Mouse (Mus musculus) adrenal gland, postnatal 14 days (tissue): ENCODE data around the gene Dync2h1. TPM values are rescaled to one million over a fixed set of nuclear protein-coding genes. Genes with fewer than 3 reads are reported as not detected.
"Not testable (repeated sequence)": the region's sequence is repeated elsewhere in the genome, so short reads cannot be mapped to it uniquely, and the experiment has no call there.

Experiments
- DNase-seq: peaks from one replicate; pipeline ENCODE4 v3.0.0; 2021; ENCODE audit warnings: mixed read lengths
- total RNA-seq: library from RNA; stranded (reverse); gene quantifications from 2 replicates; pipeline ENCODE4 v1.2.3, GENCODE M21; 2021

Gene Dync2h1
- total RNA-seq, 1 experiment from 2014 or later, result 13.0 TPM

DNA sequence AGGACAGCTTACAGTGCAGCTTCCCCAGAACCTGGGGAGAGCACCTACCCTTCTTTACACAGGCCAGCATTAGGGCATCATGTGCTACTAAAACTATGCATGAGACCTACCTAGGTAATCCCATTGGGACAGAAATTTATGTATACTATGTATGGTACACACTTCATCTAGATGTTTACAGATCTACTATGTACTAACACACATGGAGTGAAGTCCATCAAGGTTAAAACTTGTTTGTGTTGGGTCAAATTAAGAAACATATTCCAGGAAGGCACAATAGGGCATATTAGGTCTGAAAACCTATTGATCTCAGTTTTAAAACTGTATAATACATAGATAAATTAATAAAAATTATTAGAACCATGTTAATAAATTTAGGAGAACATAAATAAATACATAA, 168.6 kb downstream of the Dync2h1 start:
- DNase-seq, result no peak

DNA sequence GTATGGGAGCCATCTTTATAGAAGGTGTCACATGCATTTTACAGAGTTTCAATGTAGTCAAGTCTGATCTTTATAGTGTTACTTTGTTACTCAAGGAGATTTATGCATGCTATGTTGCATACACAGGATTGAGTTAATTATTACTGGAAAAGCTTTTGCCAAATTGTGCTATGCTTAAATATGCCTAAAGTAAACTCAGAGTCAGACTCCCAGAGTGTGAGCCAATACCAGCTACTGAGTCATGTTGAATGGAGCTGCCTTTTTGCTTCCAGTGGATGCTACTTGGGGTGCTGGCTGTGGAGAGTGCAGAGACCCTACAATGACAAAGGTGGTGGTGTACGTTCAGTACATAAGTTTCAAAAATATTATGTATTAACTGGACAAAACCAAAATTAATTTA, 169.5 kb downstream of the Dync2h1 start:
- DNase-seq, result no peak

DNA sequence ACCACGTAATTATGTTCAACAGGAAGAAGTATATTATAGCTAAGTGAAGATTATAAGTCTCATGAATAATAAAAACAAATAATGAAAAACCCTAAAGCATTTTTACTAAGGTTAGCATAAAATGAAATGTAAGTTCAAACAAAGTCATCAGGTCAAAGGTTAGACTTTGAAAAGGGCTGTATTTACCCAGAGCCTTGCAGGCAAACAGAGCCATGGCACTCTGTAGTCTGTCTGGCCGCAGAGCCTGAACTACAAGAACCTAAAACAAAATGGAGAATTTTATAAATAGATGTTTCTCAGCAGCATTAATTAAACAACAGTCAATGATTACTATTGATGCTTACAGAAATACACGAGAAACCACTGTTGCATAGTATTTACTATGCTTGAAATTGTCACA, 174.5 kb downstream of the Dync2h1 start:
- DNase-seq, result no peak

DNA sequence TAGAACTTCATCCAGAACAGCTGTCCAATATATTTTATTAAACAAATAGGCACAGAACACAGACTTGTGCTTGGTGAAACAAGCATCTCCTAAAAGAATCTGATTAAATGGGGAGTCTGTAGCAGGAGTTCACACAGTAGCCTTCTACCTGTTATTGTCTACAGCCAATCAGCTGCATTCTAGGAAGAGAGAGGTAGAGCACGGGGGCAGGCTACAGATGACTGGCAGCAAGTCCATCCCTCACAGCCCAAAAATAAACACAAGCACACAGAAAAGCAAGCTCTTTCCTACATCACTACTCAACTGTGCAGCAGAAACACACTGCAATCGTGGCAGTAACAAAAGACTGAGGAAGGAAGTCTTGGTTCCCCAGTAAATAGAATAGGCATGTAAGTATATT, 189.4 kb downstream of the Dync2h1 start:
- no peak for DNase-seq

GRCm38 (mm10) chr9:6994275-6994674, 190.0 kb downstream of the Dync2h1 start:
- DNase-seq, result no peak

DNA sequence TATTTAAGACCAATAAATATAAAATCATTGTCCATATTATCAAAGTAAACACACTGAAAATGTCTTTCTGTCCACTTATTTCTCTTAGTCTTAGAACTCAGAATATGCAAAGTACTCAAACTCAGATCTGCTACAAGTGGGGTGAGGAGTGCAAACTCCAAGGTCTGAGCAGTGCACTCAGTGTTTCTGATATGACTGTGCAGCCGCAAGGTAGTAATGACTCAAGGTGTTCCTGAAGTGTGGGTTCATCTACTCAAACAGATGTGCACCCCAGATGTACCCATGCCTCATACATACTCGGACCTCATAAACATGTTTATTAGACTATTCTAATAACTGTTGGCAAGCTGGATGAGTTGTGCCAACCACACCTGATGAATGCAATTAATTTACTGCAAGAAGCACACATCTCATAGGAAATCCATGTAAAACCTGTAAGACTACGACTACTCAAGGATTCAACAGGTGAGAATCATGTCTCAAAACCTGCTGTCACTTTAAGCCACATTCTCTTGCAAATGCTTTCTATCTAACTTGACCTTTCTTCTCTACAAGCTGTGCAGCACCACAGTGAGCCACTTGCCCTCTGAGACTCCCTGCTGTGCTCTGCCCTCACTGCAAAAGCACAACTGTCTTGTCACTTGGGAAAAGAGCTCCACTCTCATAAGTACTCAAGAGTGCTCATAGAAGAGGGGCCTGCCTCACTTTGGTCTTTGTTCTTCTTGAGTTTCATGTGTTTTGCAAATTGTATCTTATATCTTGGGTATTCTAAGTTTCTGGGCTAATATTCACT, 195.2 kb downstream of the Dync2h1 start:
- DNase-seq, result no peak

DNA sequence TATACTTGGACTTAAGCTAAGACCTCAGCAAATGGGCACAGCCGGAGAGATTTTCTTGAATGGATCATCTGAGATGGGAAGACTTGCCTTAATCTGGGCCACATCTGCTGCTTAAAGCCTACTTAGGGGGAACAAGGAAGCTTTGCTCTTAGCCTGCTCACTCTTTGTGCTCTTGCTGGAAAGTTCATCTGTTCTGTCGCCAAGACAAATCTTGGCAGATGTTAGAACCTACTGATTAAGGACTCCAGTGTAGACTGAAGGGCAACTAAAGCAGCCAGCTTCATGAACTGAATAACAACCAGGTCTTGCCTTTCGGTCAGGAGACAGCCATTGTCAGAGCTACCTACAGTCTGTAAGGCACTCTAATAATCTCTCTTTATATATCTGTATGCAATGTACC, 198.1 kb downstream of the Dync2h1 start:
- no peak for DNase-seq

DNA sequence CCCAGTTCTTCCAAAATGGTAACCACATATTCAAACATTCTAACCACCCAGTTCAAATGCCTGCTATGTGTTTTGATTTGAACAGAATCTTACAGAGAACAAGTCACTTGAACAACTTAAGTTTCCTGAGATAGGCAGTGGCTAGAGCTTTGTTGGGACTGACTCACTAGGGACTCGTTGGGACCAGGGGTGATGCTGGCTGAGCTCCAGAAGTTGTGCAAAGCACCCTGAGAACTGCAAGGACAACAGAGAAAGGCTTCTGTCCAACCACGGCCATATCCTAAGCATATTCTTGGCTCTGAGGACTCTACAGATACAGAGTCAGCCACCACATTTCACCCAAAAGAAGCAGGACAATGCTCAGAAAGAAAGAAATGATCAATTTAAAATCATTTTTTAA, 215.1 kb downstream of the Dync2h1 start:
- peak; percentile 76 for DNase-seq

DNA sequence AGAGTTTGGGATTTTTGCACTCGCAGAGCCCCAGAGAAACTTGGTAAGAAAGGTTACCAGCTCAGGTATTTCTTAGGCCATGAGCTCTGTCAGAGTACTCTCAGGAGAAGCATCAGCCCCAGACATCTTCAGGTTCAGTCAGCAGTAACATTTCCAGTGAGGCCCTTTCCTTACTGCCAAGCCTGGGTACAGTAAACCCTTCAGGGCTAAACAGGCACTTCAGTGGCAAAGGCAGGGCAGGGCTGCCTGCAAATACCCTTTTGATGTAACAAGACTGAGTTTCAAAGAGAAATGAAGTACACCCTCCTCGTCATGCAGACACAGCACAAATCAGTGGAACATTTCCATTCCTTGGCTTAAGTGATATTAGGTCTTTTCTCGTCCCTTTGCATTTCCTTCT, 219.2 kb downstream of the Dync2h1 start:
- DNase-seq, result no peak

DNA sequence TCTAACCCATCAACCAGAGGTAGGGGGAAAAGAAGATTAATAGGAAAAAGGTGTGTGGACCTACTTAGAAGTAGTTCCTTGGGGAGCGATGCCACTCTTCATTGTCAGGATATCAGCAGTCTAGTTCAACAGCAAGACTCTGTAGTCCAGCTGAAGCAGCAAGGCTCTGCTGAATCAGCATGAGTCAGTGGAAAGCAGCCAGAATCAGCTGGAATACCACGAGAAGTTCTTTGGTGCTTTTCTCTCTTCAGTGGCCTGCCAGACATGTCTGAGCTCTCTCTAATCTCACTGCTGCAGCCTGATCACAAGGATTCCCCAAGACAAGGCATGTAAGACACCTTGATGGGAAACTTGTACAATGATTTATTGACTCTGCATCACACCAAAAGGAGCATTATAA, 225.9 kb downstream of the Dync2h1 start:
- DNase-seq, result no peak

DNA sequence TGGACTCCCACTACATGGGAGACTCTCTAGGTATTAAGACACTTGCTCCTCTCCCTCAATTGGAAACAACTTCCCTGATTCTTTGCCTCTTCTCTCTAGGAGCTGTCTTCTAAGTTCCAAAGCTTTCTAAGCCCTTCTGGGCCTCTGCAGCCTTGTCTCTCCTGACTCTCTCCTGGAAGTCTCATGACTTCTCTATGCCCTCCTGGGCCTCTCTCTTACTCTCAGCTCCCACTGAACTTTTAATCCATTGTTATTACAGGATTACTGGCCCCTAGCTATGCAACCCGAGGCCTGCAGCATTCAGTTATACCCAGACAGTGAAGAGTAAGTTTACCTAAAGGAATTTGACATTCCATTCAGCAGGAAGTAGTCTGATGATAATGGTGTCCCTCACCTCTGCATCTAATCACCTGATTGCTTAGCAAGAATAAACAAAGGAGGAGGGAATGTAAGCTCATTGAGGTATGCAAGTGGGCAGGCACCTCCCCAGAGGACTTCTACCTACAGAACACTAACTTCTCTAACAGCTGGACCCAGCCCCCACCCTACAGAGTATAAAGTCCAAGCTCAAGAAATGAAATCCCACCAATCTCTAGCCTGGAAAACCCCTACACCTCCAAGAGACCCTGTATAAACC, 256.7 kb downstream of the Dync2h1 start:
- DNase-seq, result no peak

GRCm38 (mm10) chr9:6913471-6913870, 270.8 kb downstream of the Dync2h1 start:
- no peak for DNase-seq

DNA sequence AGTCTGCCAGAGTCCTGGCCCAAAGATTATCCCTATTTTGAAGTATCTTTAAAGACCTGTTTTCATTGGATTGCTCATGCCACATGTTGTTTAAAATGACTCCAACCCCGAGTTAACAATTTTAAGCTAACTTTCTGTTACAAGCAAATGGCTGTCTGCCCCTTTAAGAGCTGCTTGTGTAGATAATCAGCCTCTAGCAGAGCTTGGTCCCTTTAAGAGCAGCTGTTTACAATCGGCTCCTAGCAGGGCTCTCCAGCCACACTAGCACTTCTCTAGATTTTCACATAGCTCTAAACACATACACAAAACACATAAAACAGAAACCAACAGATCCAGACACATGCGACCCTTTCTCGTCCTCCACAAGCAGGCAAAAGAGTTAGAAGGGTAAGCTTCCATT, 273.7 kb downstream of the Dync2h1 start:
- not testable (repeated sequence) for DNase-seq

- DNase-seq, result no peak
Observed at GRCm38 (mm10) chr9:6901620-6902019, 282.6 kb downstream of the Dync2h1 start.

- DNase-seq, result no peak
Observed at GRCm38 (mm10) chr9:6891331-6891730, 292.9 kb downstream of the Dync2h1 start.

DNA sequence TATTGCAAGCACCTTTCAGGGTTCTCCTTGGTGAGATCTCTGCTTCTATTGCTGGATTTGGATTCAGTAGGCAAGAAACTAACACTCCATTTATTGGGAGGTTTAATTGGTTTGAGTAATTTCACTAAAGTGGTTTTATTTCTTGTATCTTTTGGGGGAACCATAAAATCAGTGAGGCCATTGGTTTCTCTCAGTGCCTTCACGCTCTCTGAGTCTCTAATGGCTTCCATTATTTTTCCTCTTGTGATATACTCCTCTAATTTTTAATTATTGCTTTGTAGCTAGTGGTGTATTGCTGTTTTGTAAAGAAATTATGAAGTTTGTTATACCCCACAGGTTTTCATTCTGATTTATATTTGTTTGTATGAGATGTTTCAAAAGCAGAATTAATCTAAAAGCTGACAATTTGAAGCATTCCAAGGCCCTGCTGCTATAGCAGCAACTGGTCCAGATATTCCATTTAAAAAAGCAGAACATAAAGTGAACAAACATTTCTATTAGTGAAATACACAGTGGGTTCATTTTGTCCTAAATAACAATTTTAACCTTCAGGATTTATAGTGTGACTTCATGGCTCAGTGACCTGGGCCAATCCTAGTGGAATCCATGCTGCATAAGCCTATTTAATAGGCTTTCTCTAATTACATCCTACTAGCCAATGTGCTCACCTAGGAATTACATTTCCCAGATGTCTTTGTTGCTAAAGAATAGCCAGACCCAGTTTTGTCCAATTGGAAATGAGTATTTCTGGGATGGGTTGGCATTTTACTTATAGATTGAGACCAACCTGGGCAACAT, 302.9 kb downstream of the Dync2h1 start:
- DNase-seq, result no peak

Other genes with a start within 250 kb of the Dync2h1 start
- gene Dcun1d5, start 74 bp upstream of the Dync2h1 start, total RNA-seq, result 84.4 and 89.5 TPM in 2 replicates
- 0.19 TPM in 2 replicates for gene Mmp13, start 88.1 kb upstream of the Dync2h1 start, total RNA-seq
- 0.75 and 0.78 TPM in 2 replicates for gene Mmp12, start 159.9 kb upstream of the Dync2h1 start, total RNA-seq
- gene Mmp1b, start 203.6 kb upstream of the Dync2h1 start, total RNA-seq, result not detected in 2 replicates